Mouse (Mus musculus) adrenal gland, postnatal 25 days (tissue): ENCODE measurements around the gene Lbhd2. TPM values are rescaled to one million over a fixed set of nuclear protein-coding genes. Genes with fewer than 3 reads are reported as not detected.

Experiments
- DNase-seq: peaks from one replicate; pipeline ENCODE4 v3.0.0; 2021; ENCODE audit warnings: mixed read lengths
- total RNA-seq: library from RNA; stranded (reverse); gene quantifications from 2 replicates; pipeline ENCODE4 v1.2.3, GENCODE M21; 2021

Gene Lbhd2
- total RNA-seq, 1 experiment from 2014 or later, result 0.85 TPM

DNA sequence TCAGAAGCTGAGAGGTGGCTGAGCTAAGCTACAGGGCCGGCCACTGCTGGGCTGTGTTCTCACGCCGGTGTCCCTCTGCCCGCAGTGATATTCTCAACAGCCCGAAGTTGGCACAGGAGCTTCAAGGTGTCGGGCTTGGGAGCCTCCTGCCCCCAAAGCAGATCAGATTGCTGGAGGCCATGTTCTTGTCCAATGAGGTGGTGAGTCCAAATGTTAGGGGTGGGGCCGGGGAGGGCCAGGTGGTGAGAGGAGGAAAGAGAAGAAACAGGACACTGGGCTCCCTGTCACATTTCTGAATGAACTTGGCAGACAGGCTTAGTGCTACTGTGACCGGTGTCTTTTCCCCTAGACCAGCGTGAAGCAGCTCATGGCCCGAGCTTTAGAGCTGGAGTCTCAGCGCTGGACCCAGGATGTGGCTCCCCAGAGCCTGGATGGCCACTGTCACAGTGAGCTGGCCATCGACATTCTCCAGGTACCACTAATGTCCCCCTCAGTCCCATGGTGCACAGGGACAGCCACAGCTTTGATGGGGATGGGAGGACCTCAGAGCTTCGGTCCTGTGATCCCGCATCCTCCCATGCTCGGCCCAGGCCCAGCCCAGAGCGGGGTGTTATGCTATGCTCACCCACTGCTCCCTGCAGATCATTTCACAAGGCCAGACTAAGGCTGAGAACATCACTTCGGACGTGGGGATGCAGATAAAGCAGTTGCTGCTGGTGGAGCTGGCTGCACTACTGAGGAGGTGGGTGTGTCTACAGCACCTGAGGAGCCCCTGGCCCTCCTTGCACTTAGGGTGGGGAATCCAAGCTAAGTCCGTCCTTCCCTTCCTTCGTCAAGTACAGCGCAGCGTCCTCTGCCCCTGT lies 41.5 kb downstream of the Lbhd2 start:
- DNase-seq, result no peak

DNA sequence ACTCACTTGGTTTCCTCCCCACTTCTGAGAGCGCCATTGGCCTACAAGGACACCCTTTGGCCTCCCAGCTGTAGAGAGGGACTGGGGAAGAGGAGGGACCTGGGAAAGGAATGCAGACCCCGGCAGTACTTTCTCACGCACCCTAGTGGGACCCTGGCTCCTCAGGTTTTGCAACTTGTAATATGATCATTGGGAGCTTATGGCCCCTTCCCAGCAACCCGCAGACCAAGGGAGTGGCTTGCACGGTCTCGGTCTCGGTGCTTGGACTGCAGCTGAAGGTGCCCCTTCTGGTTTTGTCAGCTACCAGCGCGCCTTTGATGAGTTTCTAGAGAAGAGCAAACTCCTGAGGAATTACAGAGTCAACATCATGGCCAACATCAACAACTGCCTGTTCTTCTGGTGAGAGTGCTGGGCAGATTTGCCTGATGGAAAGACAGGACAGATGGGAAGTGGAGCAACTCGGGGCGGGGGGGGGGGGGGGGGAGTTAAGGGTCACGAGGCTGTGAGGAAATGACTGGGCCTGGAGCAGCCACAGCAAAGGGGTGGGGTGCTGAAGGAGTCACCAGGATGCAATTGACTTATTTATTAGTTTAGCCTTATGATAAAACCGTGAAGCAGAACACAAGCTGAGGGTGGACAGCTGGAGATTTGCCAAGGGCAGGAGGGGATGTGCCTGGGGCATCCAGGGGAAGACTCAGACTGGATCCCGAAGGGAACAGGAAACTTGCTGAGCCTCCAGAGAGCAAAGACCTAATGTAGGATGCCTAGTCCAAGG lies 42.5 kb downstream of the Lbhd2 start:
- DNase-seq, result peak; percentile 62

DNA sequence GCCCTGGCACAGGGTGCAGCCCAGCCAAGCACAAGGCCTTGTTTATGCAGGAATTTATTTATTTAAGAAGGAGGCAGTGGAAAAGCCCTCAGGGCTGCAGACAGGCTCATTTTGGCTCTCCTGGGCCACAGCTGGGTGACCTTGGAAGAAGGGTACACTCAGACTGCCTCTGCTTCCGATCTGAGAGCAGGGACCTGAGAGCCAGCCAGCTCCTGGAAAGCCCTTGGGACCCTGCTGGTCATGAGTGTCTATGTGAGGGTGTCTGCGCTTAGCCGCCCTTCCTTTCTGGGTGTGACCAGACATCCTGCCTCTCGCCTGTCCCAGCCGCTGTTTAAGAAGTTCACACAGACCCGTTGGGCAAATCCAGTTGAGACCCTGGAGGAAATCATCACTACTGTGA lies 43.8 kb downstream of the Lbhd2 start:
- peak; percentile 47 for DNase-seq

DNA sequence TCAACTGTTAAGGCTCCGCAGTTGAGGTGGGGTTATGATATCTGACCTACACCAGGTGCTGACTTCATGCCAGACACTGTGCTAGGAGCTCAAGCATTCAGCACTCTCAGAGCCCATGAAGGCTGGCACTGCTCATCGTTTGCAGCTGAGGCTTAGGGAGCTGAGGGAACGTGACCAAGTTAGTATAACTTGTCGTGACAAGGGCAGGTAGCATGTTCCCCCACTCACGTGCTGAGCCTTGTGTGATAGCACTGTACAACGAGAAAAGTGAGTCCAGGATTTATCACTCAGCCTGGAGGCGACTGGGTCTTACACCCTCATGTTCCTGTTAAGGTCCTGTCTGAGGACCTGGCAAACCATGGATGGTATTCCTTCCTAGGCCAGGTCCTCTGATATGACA lies 45.0 kb downstream of the Lbhd2 start:
- DNase-seq, result no peak

DNA sequence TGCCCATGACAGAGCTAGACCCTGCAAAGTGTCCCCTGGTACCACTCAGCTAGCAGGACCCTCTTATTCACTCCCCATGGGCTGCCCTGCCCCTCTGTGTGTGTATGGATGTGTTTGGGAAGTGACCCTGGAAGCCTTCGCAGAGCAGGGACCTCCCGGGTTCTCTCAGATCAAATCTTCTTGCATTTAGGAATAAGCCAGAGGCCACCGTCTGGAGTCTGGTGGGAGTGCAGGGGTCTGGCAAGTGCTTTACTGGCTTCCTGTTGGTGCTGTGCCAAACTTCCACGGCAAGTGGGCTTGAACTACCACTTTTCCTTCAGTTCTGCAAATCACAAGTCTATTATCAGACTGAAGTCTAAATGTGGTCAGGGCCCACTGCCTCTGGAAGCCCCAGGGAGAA lies 47.4 kb downstream of the Lbhd2 start:
- DNase-seq, result no peak

DNA sequence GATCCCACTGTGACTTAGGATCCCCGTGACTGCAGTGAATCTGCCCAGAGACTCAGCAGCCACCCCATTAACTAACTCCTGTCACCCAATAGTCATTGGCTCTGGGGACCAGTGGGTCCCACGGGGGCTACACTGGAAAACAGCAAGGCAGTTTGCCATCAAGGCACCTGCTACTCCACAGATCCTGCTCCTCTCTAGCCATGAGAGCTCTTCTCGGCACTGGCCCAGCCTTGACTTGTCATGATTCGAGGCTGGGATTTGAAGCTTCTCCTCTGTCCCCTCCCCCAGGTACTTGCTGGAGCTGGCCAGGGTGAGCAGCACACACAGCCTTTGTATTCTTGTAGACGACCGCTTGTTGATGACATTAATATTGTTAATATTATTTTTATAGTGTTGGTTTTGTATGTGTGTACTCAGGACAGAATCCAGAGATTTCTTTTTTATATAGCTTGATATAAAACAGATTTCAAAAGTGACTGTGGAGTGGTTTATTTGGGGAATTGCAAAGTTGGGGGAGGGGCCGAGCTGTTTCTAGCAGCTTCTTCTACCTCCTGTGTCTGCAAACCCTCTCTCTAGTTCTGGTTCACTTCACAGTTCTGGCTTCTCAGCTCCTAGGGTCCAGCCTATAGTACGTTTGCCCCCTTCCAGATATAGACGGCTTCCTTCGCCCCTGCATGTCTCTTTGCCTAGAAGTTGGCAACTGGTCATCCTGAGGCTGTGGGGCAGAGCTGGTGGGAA lies 48.1 kb downstream of the Lbhd2 start:
- DNase-seq, result no peak

DNA sequence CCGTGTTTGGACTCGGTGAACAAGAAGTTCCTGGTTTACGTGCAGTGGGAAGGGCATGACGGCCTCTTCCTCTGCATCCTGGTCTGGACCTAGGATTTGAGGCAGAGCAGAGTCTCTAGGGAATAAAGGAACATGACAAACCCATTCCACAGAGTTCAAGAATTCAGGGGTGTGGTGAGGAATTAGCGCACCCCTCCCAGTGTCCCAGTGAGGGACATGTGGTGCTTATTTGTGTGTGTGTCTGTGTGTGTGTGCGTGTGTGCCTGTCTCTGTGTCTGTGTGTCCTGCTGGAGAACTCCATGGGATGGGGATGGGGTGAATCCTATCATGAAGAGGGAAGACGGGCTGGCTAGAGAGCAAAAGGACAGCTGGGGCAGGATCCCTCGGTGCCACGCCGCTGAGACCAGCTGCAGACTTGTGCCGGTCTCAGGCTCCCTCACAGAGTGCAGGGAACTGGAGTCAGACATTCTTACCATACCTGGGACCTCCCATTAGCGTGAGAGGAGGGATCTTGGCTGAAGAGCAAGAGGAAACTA lies 48.8 kb downstream of the Lbhd2 start:
- no peak for DNase-seq

DNA sequence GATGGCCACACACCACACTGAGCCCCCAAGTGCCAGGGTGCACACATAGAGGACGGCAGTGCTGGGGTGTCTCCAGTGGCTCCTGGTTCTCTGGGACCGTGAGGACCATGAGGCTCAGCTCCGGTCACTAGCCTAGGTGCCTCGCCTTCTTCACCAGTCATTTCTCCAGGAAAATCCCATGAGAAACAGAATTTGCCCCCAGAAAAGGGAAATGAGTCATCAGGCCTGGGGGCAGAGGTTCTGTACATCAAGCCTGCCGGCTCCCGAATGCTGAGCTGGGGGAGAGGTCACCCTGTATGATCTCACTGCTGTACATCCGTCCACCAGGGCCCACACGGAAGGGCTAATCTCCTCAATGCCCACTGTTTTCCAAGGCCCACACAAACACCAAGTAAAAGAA lies 49.3 kb downstream of the Lbhd2 start:
- no peak for DNase-seq

DNA sequence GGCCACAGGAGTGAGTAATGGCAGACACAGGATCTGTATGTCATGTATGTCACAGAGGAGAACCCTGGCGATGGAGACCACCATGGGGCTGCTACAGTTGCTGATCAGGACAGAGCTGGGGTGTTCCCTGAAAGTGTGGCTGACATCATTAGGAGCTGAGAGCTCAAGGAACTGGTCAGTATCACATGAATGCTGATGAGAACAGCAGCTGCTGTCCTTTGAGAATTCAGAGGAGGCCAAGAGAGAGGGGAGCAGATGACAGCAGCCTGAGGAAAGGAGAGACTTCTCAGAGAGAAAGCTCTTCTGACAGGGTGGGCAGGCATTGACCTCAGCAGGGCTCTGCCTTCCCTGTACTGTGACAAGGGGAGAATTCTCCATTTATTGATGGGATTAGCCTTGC lies 51.1 kb downstream of the Lbhd2 start:
- no peak for DNase-seq

Other genes with a start within 250 kb of the Lbhd2 start
- 31.6 and 32.4 TPM in 2 replicates for gene Traf3, start 240.4 kb upstream of the Lbhd2 start, total RNA-seq
- not detected in 2 replicates for gene 4930595D18Rik, start 222.3 kb upstream of the Lbhd2 start, total RNA-seq
- gene Amn, start 135.7 kb upstream of the Lbhd2 start, total RNA-seq, result 0.79 TPM in 1 of 2 replicates, not detected in the other
- 123 and 157 TPM in 2 replicates for gene Cdc42bpb, start 29.1 kb upstream of the Lbhd2 start, total RNA-seq
- gene Exoc3l4, start 10.2 kb downstream of the Lbhd2 start, total RNA-seq, result 4.4 and 5.7 TPM in 2 replicates
- gene Tnfaip2, start 35.7 kb downstream of the Lbhd2 start, total RNA-seq, result 7.2 and 15.0 TPM in 2 replicates
- gene Gm266, start 79.0 kb downstream of the Lbhd2 start, total RNA-seq, result not detected in 2 replicates
- 338 and 346 TPM in 2 replicates for gene Eif5, start 131.2 kb downstream of the Lbhd2 start, total RNA-seq
- 101 and 109 TPM in 2 replicates for gene Mark3, start 167.7 kb downstream of the Lbhd2 start, total RNA-seq